Mouse (Mus musculus): ENCODE measurements around the gene Tsacc.

Tsacc gene

DNA sequence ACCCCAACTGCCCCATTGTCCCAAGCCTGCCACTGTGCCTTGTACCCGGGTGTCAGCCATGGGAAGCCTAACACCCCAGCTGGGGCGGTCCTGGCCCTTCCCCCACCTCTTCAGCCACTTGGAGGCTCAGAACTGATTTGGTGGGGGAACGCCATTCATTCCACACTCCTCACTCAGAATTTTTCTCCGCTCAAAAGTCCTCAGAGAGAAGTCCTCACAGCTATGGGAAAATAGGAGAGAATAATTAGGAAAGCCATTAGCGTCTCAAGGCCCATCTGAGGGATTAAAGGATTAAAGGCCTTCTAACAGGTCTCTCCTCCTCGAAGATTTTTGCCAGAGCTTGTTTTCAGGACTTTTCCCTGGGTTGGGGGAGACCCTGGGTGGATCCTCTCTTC, 59.6 kb downstream of the Tsacc start:
- no peak for DNase-seq

GRCm38 (mm10) chr3:88235616-88236015, 61.2 kb downstream of the Tsacc start:
- no peak for DNase-seq

DNA sequence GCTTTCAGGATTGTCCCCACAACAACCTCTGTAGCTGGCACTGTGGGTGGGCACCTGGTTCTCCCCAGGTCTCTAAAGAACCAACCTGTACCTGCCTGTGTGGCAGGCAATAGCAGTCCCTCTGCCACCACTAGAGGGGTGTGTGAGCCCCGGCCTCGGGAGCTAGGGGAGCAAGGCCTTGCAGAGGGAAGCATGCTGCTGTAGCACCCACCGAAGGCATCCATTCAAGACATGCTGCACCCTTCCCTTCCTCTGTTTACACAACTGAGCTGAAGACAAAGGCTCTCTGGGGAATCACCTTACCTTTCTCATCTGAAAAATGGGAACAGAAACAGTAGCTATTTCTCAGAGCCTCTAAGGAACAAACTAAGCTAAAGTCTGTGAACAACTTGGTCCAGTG, 61.6 kb downstream of the Tsacc start:
- DNase-seq = no peak

GRCm38 (mm10) chr3:88234041-88234440, 62.8 kb downstream of the Tsacc start:
- DNase-seq = no peak

DNA sequence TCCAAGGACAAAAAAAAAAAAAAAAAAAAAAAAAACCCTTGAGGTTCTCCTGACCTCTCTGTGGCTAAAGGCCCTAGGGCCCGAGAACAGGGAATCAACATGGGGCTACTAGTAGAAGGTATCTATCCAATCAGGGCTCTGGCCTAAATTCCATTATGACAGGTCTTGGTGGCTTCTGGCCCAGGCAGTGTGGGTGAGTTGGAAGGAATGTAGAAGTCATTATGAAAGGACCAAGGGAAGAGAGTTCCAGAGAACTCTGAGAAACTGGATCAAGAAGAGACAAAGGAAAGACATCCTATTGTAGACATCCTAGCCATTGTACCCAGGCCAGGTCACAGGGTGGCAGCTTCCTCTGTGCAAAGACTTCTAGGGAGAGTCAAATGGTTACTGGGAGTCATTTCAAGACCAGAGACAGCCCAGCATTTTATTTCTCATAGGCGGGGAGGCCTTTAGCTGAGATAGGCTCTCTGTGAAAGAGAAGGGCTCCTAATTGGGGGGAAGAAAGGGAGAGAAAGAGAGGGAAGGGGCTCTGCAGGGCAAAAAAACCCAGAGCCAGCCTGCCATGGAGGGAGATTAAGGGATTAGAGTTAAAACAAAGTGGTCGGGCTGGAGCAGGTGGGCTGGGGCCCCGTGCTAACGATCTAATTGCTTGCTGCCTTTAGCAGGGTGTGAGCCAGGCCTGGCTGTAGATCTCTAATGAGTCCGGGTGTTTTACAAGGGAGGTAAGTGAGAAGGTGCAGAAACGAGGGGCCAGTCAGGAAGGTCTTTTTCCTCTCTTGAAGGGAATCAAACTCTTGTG, 63.7 kb downstream of the Tsacc start:
- no peak for DNase-seq

Measured in right cerebral cortex, adult 18-20 months (tissue).